Mouse (Mus musculus): ENCODE results near the gene Fbxl2. TPM values are rescaled to one million over a fixed set of nuclear protein-coding genes. Genes with fewer than 3 reads are reported as not detected.

Fbxl2 gene
- total and polyA plus RNA-seq, 2 experiments from 2014 or later: 35.7 to 43.4 TPM

- no peaks in the 10 kb centered on the region for H3K27me3 ChIP-seq (ENCODE audit: insufficient read depth, low read length)
- no peak overlapping the region for H3K9ac ChIP-seq (replicated peaks; ENCODE audit: low read length, poor library complexity, severe bottlenecking)
- ATAC-seq (ENCODE audit: low FRiP score): no peak
- no peak overlapping the region for H3K4me3 ChIP-seq (ENCODE audit: low read depth, low read length)
- no peak for DNase-seq (ENCODE audit: low spot score)
- TF ChIP-seq CTCF (IDR thresholded peaks at IDR 0.05): peak; percentile 51
- WGBS: 58% methylated on average over 2 of the region's 2 CpGs
- H3K4me1 ChIP-seq (ENCODE audit: insufficient read depth, low read length): no peaks in the 10 kb centered on the region
- no peak overlapping the region for H3K4me2 ChIP-seq (ENCODE audit: low read depth, low read length, poor library complexity, severe bottlenecking)
- H3K36me3 ChIP-seq (ENCODE audit: insufficient read depth, low read length): peaks cover 33% of the 10 kb centered on the region
- H3K9me3 ChIP-seq (ENCODE audit: low read length): no peaks in the 10 kb centered on the region
- no peak overlapping the region for H3K27ac ChIP-seq (ENCODE audit: low read depth, low read length)
Measured at GRCm38 (mm10) chr9:113998311-113998710, 47.7 kb downstream of the Fbxl2 start.

- Histone ChIP-seq H3K4me2 (ENCODE audit: low read depth, low read length, poor library complexity, severe bottlenecking) (no peak overlapping the region), H3K4me1 (ENCODE audit: insufficient read depth, low read length) (no peaks in the 10 kb centered on the region), H3K4me3 (ENCODE audit: low read depth, low read length) (no peak overlapping the region), H3K9me3 (ENCODE audit: low read length) (no peaks in the 10 kb centered on the region), H3K9ac (replicated peaks; ENCODE audit: low read length, poor library complexity, severe bottlenecking) (no peak overlapping the region), H3K27me3 (ENCODE audit: insufficient read depth, low read length) (no peaks in the 10 kb centered on the region), H3K36me3 (ENCODE audit: insufficient read depth, low read length) (peaks cover 7% of the 10 kb centered on the region; the same call in 1 of the 2 replicates), H3K27ac (ENCODE audit: low read depth, low read length) (no peak overlapping the region)
- whole genome bisulfite sequencing: 93% methylated on average over 7 of the region's 7 CpGs
- ATAC-seq (ENCODE audit: low FRiP score) (no peak), DNase-seq (ENCODE audit: low spot score) (no peak)
- TF ChIP-seq CTCF (IDR thresholded peaks at IDR 0.05): no peak
Measured at GRCm38 (mm10) chr9:113992810-113993209, 53.2 kb downstream of the Fbxl2 start.

GRCm38 (mm10) chr9:113990547-113991248, 55.3 kb downstream of the Fbxl2 start:
- H3K4me3 ChIP-seq (ENCODE audit: low read depth, low read length): no peak overlapping the region
- H3K36me3 ChIP-seq (ENCODE audit: insufficient read depth, low read length): peaks cover 13% of the 10 kb centered on the region
- peak; percentile 74; the same call in 1 of the 2 replicates for ATAC-seq (ENCODE audit: low FRiP score)
- no peak overlapping the region for H3K4me2 ChIP-seq (ENCODE audit: low read depth, low read length, poor library complexity, severe bottlenecking)
- H3K4me1 ChIP-seq (ENCODE audit: insufficient read depth, low read length): no peaks in the 10 kb centered on the region
- no peak overlapping the region for H3K27ac ChIP-seq (ENCODE audit: low read depth, low read length)
- WGBS: 27% methylated on average over 18 of the region's 18 CpGs
- peak; percentile 96 for TF ChIP-seq CTCF (IDR thresholded peaks at IDR 0.05)
- no peaks in the 10 kb centered on the region for H3K9me3 ChIP-seq (ENCODE audit: low read length)
- DNase-seq (ENCODE audit: low spot score): peak; percentile 92
- no peak overlapping the region for H3K9ac ChIP-seq (replicated peaks; ENCODE audit: low read length, poor library complexity, severe bottlenecking)
- no peaks in the 10 kb centered on the region for H3K27me3 ChIP-seq (ENCODE audit: insufficient read depth, low read length)

GRCm38 (mm10) chr9:113984946-113985620, 60.9 kb downstream of the Fbxl2 start:
- 84% methylated on average over 13 of the region's 13 CpGs for WGBS

GRCm38 (mm10) chr9:113982883-113983670, 62.9 kb downstream of the Fbxl2 start:
- no peak for TF ChIP-seq CTCF (IDR thresholded peaks at IDR 0.05)
- no peak overlapping the region for H3K4me3 ChIP-seq (ENCODE audit: low read depth, low read length)
- WGBS: 84% methylated on average over 11 of the region's 11 CpGs

More at GRCm38 (mm10) chr9:113984946-113985620, 60.9 kb downstream of the Fbxl2 start:
- no peak overlapping the region for H3K27ac ChIP-seq (ENCODE audit: low read depth, low read length)
- no peak for DNase-seq (ENCODE audit: low spot score)
- peaks cover 41% of the 10 kb centered on the region for H3K36me3 ChIP-seq (ENCODE audit: insufficient read depth, low read length)
- H3K9me3 ChIP-seq (ENCODE audit: low read length): no peaks in the 10 kb centered on the region
- no peaks in the 10 kb centered on the region for H3K4me1 ChIP-seq (ENCODE audit: insufficient read depth, low read length)
- no peaks in the 10 kb centered on the region for H3K27me3 ChIP-seq (ENCODE audit: insufficient read depth, low read length)
- no peak overlapping the region for H3K4me2 ChIP-seq (ENCODE audit: low read depth, low read length, poor library complexity, severe bottlenecking)
- no peak for TF ChIP-seq CTCF (IDR thresholded peaks at IDR 0.05)
- ATAC-seq (ENCODE audit: low FRiP score): no peak
- no peak overlapping the region for H3K9ac ChIP-seq (replicated peaks; ENCODE audit: low read length, poor library complexity, severe bottlenecking)
- H3K4me3 ChIP-seq (ENCODE audit: low read depth, low read length): no peak overlapping the region

More at GRCm38 (mm10) chr9:113982883-113983670, 62.9 kb downstream of the Fbxl2 start:
- H3K27me3 ChIP-seq (ENCODE audit: insufficient read depth, low read length): no peaks in the 10 kb centered on the region
- no peaks in the 10 kb centered on the region for H3K4me1 ChIP-seq (ENCODE audit: insufficient read depth, low read length)
- H3K36me3 ChIP-seq (ENCODE audit: insufficient read depth, low read length): peaks cover 52% of the 10 kb centered on the region
- no peak for DNase-seq (ENCODE audit: low spot score)
- ATAC-seq (ENCODE audit: low FRiP score): no peak
- no peak overlapping the region for H3K27ac ChIP-seq (ENCODE audit: low read depth, low read length)
- no peak overlapping the region for H3K4me2 ChIP-seq (ENCODE audit: low read depth, low read length, poor library complexity, severe bottlenecking)
- no peak overlapping the region for H3K9ac ChIP-seq (replicated peaks; ENCODE audit: low read length, poor library complexity, severe bottlenecking)
- H3K9me3 ChIP-seq (ENCODE audit: low read length): no peaks in the 10 kb centered on the region

Data from midbrain, postnatal 0 days (tissue).